Mouse (Mus musculus): ENCODE data around the gene Proser2.
"Not testable (repeated sequence)": the region's sequence is repeated elsewhere in the genome, so short reads cannot be mapped to it uniquely, and the experiment has no call there.

Gene Proser2

DNA sequence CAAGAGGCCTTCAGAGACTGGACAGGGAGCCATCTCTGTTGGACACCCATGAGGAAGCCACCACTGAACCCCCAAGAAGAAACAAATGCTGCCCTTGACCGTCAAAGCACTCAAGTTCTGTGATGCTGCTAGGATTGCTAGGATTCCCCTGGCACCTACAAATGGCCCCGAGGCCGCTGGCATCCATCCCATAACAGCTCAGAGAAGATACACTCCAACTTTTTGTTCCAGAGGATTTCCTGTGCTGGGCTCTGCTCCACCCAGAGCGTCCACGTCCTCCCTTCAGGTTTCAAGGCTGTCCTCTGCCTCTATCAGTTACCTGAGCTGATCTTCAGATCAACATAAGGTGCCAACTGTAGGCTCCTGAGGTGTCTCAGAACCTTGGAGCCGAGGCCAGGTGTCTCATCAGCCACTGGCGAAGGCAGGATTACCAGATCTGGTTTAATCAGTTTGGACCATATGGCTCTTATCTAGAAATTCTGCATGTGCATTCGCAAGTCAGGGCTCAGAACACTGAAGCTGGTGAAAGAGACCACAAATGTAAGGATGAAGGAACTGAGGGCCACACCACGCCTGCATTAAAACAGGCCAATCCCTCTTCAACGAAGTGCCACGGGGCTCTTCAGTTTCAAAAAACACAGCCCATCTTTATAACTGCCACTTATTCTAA lies 1.7 kb downstream of the Proser2 start:
- no peak for DNase-seq (ENCODE audit: low read depth)

DNA sequence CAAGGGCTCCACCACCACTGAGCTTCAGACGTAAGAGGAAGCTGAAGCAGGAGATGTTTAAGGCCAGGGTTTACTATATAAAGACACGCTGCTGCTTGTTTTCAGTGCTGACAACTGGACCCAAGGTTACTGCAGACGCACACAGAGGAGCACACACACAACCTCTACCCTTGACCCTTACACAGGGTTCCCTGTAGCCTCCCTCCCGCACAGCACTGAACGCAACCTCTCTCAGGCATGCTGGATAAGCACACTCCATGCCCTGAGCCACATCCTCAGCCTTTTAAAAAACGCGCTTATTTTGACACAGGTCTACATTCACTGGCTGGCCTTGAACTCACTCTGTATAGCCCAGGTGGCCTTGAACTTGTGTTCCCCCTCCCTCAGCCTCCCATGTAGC lies 7.0 kb downstream of the Proser2 start:
- DNase-seq (ENCODE audit: low read depth), result no peak

DNA sequence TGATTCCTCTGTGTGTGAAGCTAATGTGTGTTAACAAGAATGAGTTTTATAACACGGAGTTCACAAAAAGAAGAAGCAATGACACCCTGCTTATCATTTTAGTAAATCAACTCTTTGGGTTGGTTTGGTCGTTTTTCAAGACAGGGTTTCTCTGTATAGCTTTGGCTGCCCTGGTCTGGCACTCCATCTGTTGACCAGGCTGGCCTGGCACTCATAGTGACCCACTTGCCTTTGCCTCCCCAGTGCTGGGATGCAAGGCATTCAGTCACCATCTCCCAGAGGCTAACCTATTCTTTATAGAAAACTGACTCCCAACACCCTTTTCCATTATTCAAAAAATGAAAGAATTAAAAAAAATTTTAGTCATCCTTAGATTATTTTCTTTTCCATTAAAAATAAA lies 8.9 kb downstream of the Proser2 start:
- no peak for DNase-seq (ENCODE audit: low read depth)

DNA sequence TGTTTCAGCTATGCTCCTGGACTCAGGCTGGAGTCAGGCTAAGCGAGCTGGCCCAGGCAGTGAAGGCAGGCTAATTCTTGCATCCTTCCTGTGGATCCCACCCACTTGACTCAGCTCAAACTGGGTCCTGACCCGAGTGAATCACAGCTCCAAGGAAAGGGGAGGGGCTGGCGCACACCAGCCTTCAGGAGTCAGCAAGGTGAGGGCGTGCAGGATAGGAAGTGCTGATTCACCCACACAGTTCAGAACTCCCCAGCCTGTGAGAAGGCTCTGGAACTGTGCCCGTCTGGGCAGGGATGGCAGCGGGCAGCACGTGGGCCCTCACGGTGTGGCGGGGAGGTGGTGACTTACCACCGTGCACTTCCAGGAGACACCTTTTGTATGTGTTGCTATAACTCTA lies 11.8 kb downstream of the Proser2 start:
- DNase-seq (ENCODE audit: low read depth), result peak; percentile 47

DNA sequence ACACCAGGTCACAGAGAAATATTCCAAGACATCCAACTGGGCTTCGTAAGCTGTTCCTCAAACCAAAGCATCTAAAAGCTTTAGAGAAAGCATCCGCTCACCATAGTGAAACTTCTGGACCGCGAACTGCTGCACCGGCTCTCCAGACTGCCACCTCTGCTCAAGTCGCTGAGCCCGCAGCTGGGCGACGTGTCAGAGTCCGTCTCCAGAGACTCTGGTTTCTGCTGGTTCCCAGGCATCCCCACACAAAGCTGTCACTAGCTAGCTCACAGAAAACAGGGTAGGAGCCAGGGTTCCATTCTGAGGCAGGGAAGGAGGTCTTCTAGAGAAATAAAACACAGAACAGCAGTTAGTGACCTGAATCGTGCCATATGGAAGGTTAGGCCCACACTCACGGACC lies 16.2 kb downstream of the Proser2 start:
- no peak for DNase-seq (ENCODE audit: low read depth)

DNA sequence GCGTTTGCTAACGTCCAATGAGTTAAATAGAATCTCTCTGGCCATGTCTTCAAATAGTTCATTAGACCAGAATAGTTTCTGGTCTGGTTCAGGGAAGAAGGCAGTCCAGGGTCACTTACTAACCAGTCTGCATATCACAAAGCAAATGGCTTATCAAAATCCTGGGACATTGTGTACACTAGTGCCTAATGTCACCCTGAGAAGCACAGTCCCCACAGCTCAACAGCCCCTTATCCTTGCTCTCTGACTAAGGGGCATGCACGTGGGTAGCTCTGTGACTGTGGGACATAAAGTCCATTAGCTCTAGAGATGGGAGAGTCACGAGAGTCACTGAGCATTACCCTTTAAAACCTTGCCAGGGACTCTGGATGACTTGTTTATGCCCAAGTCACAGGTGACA lies 17.4 kb downstream of the Proser2 start:
- no peak for DNase-seq (ENCODE audit: low read depth)

DNA sequence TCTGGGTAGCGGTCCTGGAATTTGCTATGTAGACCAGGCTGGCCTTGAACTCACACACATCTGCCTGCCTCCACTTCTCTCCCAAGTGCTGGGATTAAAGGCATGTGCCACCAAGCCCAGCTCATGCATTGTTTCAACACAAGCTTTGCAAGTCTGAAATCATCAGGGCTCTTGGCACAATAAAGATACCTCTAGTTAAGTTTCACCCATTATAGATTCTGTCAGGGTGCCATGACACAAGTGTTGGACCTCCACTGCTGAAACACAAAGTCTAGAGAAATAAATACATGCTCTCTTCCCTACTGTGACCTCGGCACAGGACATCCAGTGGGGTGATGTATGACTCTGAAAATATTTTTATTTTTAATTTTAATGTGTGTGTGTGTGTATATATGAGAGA lies 24.6 kb downstream of the Proser2 start:
- no peak for DNase-seq (ENCODE audit: low read depth)

DNA sequence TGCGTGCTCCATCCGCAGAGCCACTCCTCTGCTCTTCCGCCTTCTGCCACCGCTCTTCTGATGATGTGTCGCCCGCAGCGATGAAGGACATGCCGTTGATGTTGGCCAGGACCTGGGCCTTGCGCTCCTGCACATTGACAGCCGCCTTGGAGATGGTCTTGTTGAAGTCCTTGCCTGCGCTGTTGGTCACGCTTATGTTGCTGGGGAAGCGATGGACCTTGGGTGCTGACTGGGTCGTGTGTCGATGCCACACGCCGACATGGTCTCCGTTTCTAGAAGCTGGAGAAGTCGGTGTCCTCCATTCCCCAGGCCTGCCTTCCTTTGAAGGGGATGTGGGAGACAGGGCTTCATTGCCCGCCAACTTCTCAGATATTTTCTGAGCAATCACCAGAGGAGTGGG lies 29.3 kb downstream of the Proser2 start:
- no peak for DNase-seq (ENCODE audit: low read depth)

DNA sequence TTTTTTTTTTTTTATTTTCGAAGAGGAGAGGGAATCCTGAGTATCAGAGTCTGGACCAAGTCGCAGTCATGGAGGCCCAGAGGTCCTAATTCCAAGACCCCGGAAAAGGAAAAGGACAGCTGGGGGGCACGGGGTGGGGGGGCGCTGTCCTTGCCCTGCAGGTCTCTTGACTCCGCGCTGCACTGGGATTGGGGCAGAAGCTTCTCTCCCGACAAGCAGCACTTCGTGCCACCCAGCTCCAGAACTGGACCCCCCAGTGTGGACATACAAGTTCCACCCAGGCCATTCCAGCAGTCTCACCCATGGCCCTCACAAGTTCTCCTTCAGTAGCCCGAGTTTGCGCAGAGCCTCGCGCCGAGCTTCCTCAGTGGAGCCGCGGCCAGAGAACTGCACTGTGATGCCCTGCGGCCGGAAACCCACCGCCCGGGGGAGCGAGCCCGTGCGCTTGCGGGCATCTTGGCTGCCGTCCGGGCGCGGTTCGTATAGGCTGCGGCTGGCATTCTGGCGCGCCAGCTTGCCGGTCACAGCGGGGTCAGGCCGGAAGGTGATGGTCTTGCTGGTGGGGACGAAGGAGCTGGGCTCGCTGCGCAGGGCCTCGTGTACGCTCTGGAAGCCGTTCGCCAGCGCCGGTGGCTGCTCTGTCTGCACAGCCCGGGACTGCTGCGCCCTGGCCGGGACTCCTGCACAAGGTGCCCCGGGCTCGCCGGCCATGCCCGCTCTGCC lies 29.8 kb downstream of the Proser2 start:
- DNase-seq (ENCODE audit: low read depth), result no peak

DNA sequence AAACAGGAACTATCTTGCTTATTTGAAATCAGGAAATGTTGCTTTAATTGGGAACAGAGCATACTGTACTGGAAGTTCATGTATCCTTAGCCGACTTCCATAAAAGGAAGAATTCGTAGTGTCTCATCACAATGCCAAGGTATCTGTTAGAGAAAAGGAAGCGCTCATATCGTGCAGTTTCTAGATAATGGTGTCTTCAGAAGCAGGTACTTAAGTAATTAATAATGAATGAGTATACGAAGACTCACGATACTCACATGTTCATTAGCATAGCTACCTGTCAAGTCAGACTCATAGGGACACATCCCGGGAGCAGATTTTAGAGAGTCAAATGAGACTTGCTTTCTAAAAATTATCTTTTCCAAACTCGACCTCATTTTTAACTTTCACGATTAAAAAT lies 30.6 kb downstream of the Proser2 start:
- DNase-seq (ENCODE audit: low read depth), result no peak

DNA sequence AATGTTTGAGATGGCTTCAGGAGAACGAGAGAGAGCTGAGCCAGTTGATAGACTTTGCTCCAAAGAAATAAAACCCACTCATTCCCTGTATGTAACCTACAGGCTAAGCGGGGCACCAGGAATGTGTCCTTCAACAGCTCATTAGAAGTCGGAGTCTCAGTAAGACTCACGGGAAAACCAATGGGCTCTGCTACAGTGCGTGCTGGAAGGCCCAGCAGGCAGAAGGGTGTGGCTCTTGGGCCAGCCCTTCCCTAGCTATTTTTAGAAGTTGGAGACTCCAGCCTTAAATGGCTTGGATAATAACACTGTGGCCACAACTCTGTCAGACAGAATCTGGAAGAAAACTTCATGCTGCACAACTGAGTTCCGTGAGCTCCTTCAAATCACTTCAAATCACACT lies 31.1 kb downstream of the Proser2 start:
- DNase-seq (ENCODE audit: low read depth), result peak; percentile 27

DNA sequence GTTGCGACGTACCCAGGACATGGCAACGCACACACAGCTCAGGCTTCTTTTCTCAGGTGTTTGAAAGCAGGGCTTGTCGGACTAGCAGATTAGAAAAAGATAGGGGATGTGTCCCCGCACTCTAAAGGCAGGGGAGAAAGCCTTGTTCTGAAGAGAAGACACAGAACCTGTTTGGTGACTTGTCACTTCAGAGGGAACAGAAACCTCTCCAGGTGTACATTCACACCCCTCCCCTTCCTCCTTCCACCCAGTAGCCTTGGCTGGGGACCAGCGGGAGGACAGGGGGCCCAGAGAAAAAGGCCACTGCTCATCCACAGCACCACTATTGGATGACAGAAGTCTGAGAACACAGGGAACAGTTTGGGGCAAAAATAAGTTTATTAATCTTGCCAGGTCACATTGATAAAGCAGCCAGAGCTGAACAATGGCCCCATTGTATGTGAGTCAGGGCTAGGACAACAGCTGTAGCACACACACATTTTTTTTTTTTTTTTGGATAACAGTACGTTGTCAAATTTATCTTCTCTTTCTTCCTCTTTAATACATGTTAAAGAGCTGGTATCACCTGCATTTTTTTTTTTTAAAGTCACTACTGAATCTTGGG lies 32.8 kb downstream of the Proser2 start:
- peak; percentile 28 for DNase-seq (ENCODE audit: low read depth)

DNA sequence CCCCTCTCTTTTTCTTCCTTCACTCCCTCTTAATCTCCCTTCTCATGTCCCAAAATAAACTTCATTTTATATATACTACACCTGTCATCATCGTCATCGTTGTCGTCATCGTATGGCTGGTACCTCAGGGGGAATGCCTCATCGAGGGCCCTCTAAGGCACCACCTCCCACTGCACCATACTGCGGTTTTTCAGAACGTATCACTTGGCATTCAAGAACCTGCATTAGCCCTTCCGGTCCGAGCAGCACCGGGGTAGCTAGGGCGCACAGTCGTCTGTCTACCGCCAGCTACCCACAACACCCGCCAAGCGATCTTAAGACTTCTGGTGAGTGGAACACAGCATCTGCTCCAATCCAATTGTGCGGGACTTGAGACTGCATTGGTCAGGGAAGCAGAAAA lies 40.1 kb downstream of the Proser2 start:
- DNase-seq (ENCODE audit: low read depth), result not testable (repeated sequence)

DNA sequence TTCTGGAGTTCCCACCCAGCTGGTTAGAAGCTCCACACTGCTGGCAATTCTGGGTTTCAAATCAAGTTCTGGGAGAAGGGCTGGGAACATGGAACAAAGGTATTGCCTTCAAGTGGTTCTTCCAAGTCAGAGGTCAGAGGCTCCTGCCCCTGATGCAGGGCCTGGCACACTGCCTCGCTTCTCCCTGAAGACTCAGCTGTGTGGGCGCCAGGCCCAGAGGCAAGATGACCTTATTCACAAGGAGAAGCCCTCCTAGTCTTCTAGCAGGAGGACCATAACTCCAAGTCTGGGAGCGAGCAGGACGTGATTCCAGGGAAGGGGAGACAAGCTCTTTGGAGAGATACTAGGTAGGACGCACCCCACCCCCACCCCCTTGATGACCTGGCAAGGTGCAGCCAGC lies 42.9 kb downstream of the Proser2 start:
- no peak for DNase-seq (ENCODE audit: low read depth)

DNA sequence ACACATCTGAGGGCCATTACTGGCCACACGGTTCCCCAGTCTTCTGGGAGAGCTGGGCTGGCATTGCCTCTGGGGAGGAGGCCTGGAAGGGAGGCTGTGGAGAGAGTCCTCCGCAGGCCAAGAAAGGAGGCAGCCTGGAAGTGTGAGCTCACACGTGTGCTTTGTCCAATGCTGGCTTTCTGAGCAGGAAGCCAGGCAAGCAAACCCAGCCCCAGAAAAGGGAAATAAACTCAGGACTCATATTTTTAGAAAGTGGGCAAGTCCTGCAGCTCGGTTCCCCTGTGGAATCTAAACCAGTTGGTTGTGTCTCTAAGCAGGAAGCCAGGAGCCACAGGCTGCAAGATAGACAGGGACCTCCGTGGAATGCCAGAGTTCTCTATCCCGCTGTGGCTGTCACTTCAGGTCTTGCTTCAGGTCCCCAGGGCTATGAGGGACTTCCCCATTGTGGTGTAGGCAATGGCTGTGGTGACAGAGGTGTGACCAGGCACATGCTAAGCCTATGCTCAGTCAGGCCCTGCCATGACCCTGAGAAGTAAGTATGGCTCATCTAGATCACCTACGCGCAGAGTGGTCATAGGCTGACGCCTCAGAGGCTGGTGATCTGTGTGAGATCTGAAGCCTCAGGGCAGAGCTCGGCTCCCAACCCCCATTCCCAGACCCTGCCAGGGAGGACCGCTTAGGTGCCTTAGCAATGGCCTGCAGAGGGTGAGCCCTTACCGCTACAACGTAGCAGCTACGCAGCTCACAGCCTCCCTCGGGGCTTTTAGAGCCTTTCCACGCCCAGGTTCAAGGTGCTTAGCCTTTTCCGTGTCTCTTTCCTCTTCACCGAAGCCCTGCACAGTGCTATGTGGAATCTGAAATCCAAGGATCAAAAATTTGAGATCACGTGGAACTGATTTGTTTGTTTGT lies 44.1 kb downstream of the Proser2 start:
- no peak for DNase-seq (ENCODE audit: low read depth)

DNA sequence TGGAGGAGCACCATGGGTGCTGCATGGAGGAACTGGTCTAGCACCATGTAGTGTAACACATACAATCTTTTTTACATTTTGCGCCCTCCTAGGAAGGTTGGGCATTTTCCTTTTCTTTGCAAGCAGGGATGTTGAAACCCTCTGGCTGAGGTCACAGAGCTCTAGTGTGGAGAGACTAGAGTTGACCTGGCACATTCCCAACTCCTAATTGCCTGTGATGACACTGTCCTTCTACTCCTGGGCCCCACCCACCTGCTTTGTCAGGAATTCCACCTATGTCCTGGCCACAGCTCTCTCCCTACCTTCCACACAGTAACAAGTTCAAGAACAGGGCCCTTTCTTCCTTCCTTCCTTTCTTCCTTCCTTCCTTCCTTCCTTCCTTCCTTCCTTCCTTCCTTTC lies 46.3 kb downstream of the Proser2 start:
- DNase-seq (ENCODE audit: low read depth), result no peak

DNA sequence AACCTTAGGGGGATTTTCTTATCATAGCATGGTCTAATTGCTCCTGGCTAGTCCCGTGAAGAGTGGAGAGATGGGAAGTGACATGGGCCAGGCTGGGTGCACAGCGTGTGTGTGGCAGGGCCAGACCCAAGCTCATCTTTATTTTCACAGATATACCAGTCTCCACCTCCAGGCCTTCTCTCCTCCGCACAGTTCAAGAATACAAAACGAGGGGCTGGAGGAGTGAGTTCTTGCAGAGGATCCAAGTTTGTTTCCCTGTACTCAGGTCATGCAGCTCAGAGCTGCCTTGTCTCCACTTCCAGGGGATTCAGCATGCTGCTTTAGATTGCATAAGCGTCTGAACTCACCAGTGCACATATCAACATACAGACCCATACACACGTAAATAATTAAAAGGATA lies 47.4 kb downstream of the Proser2 start:
- DNase-seq (ENCODE audit: low read depth), result no peak

DNA sequence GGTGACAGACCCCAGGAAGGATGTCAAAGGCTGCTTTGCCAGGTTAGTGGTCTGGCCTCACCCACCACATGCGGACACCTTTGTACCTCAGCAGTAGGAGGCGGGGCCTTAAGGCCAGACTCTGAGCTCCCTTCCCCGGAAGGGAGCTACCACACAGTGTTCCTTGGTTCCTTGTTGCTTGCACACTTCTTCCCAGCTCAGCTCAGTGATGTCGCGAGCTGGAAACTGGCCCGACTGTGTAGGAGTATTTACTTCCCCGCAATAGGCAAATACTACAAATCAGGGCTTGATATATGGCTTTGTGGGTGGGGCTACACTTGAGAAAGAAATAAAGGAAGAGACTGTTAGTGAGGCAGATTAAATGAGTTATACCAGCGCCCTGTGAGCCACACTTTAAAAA lies 48.9 kb downstream of the Proser2 start:
- DNase-seq (ENCODE audit: low read depth), result no peak

DNA sequence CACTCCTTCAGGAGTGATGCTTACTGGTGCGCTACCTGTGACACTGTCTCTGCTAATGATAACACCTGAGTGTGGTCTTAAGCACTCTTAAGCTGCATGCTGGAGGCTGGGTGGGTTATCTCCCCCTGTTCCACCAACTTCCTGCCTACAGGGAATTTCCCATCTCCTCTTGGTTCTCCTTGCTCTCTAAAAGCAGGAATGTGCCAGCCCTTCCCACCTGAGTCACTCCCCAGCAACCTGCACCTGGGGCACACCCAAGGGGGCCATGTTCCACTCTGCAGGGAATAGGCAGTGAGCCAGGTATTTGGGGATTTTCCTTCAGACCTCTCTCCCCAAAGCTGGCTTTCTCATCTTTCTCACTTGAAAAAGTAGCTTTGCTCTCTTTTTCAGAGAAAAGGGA lies 50.0 kb downstream of the Proser2 start:
- no peak for DNase-seq (ENCODE audit: low read depth)

DNA sequence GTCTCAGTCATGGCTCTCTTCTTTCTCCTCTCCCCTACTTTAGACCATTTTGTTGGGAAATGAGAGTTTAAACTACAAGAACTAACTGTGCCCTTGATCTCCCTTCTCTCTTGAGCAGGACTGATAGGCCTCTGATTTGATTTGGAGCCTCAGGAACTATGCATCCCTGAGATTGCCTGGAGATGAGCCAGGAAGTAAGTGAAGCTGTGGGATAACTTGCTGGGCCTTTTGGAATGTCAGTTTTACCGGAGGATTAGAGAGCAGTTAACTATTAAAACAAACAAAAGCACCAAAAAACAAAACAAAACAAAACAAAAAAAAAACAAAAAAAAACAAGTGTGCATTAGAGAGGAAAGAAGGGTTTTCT lies 54.5 kb downstream of the Proser2 start:
- no peak for DNase-seq (ENCODE audit: low read depth)

DNA sequence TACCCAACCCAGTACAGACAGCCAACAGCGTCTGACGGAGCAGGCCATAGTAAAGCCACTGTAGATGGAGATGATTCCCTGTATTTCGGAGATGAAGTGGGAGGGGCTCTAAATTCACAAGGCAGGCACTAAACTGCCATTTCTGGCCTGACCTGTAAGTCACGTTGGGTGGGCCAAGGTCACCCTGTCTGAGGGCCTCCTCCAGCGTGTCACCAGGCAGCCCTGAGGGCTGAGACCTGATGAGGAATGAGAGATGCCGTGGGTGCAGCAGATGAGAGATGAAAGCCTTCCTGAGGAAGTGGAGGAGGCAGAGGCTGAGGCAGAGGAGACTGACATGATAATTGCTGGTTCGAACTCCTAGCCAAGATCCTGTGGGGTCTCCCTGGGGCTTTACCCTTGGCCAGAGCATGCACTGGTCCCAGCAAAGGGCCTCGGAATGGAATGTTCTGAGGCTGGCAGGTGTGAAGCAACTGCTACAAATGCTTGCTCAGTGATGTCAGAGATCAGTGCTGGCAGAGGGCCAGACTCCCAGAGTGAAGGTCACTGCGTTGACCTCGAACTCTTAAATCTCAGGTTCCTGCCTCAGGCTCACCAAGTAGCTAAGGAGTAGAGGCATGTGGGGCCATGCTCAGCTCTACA lies 55.0 kb downstream of the Proser2 start:
- DNase-seq (ENCODE audit: low read depth), result no peak

DNA sequence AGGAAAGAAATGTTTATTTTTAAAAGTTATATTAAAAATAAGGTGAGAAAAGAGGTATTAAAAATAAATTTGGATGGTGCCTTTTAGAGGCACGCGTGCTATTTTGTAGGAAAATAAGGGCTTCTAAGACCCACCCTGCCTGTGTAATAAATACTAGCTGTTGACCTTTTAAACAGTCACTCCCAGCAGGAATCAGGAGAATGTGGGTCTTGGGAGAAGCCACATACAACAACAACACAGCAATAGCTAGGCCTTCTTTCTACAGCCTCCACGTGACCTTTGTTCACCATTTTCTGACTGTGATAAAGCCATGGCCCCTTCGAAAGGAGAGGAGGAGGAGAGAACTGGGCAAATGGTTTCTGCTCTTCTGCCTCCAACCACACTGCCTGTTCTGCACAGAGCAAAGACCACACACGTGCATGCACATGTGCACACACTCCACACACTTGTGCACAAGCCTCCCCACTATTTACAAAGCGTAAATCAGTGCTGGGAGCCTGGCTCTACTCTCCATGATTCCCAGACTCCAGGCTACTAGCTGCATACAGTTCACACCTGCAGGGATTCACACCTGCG lies 57.2 kb downstream of the Proser2 start:
- DNase-seq (ENCODE audit: low read depth), result no peak
